Mouse (Mus musculus): Measurements from ENCODE around the gene Sorbs1. TPM values are rescaled to one million over a fixed set of nuclear protein-coding genes. Genes with fewer than 3 reads are reported as not detected.
A peak's percentile ranks its signal among the peaks of the same experiment; 100 is the strongest.

Gene Sorbs1
- polyA plus RNA-seq, 1 experiment from 2014 or later: 79.4 TPM

DNA sequence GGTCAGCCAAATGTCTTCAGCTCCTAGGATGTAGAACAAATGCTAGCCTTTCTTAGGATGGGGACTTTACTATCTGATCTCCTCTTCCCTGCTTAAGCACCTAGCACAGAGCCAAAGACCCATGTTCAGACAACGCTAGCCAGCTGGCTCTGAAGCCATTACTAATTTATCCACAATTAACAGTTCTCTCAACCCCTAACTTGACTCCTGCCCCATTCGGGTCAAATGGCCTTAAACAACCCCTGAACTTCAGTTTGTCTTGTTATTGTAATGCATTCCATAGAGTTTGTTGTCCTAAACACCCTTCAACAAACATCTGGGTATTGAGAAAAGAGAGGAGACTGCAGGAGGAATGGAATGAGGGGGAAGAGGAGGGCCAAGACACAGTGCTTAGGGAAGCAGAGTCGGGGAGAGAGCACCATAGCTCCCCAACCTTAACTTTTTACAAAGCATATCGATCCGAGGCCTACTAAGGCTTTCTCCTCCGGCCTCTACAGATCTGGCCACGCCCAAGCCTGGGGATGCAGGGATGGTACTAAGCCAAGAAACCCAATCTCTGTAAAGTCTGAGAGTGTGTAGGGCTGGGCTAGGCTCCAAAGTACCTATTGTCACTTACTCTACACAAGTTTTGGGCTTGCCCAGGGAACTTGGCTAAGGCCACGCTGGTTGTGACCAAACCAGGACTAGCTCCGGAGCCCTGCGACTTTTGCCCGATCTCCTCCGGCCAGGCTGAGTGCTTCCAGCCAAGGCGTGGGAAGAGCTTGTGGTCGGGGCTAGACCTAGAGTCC lies 238.0 kb downstream of the Sorbs1 start:
- no peak for ATAC-seq (ENCODE audit: low FRiP score, low read depth)
- no peak overlapping the region for H3K27ac ChIP-seq (replicated peaks)
- H3K36me3 ChIP-seq: no peaks in the 10 kb centered on the region
- no peak overlapping the region for H3K4me2 ChIP-seq (replicated peaks)
- H3K9me3 ChIP-seq: no peaks in the 10 kb centered on the region
- 85% methylated on average over 14 of the region's 14 CpGs for WGBS
- no peak overlapping the region for H3K4me3 ChIP-seq
- no peaks in the 10 kb centered on the region for H3K4me1 ChIP-seq
- H3K9ac ChIP-seq (replicated peaks): no peak overlapping the region
- H3K27me3 ChIP-seq: peaks cover 27% of the 10 kb centered on the region

DNA sequence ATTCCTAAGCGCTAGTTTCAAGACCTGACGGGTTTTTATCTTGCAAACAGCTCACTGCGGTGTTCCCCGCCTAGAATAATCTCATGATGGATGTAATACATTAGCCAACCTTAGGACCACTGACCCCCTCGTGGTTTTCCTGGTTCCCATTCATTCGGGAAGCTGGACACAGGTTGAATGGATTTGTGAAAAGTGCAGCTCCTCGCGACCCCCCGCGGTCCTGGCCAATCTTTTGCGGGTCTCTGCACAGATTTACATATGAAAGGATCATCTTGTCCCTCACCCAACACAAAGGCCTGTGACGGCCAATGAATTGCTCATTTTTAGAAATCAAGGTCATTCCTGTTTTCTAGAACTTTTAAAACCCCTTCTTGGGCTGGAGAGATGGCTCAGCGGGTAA lies 240.9 kb downstream of the Sorbs1 start:
- no peak overlapping the region for H3K4me3 ChIP-seq
- no peak for ATAC-seq (ENCODE audit: low FRiP score, low read depth)
- no peak overlapping the region for H3K4me2 ChIP-seq (replicated peaks)
- H3K4me1 ChIP-seq: peaks cover 5% of the 10 kb centered on the region; the same call in 1 of the 2 replicates
- peaks cover 39% of the 10 kb centered on the region for H3K27me3 ChIP-seq
- H3K9ac ChIP-seq (replicated peaks): no peak overlapping the region
- WGBS: 10% methylated on average over 13 of the region's 13 CpGs
- no peaks in the 10 kb centered on the region for H3K36me3 ChIP-seq
- no peak overlapping the region for H3K27ac ChIP-seq (replicated peaks)
- no peaks in the 10 kb centered on the region for H3K9me3 ChIP-seq

DNA sequence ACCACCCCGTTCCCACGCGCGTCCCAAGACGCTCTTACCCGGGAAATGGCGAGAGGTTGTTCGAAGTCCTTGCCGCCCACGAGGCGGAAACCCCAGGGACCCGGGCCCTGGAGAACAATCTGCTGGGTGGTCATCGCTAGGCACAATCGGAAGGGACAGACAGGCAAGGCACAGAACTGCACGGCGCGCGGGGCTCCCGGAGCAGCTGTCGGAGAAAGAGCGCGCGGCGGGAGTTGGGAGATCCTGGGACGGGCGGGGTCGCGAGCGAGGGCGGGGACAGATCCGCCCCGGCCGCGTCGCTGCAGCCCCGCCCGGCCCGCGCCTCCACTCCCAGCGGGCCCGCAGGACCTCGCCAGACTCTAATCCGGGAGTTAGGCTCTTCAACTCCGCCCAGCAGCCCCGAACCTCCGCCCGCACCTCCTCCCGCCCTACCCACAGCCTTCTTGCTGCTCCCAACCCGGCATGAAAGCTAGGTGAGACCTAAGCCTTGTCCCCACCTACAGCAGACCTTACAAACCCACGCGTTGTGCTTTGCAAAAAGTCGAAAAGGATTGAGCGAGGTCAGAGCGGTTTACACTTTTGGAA lies 242.2 kb downstream of the Sorbs1 start, which contains the start of gene Pdlim1:
TSS of gene Pdlim1 (minus strand) at position 535 of the 585 bp plus-strand sequence.
- peak within 1 kb of the TSS; percentile 60 for H3K9ac ChIP-seq (replicated peaks)
- peaks cover 39% of the 10 kb centered on the region for H3K27me3 ChIP-seq
- no peaks in the 10 kb centered on the region for H3K36me3 ChIP-seq
- H3K9me3 ChIP-seq: no peaks in the 10 kb centered on the region
- under 1% methylated on average over 51 of the region's 54 CpGs for WGBS
- ATAC-seq (ENCODE audit: low FRiP score, low read depth): peak; percentile 86
- peak within 1 kb of the TSS; percentile 95 for H3K4me2 ChIP-seq (replicated peaks)
- no peak within 1 kb of the TSS for H3K27ac ChIP-seq (replicated peaks)
- peaks cover 5% of the 10 kb centered on the region; the same call in 1 of the 2 replicates for H3K4me1 ChIP-seq
- peak within 1 kb of the TSS; percentile 57 for H3K4me3 ChIP-seq

DNA sequence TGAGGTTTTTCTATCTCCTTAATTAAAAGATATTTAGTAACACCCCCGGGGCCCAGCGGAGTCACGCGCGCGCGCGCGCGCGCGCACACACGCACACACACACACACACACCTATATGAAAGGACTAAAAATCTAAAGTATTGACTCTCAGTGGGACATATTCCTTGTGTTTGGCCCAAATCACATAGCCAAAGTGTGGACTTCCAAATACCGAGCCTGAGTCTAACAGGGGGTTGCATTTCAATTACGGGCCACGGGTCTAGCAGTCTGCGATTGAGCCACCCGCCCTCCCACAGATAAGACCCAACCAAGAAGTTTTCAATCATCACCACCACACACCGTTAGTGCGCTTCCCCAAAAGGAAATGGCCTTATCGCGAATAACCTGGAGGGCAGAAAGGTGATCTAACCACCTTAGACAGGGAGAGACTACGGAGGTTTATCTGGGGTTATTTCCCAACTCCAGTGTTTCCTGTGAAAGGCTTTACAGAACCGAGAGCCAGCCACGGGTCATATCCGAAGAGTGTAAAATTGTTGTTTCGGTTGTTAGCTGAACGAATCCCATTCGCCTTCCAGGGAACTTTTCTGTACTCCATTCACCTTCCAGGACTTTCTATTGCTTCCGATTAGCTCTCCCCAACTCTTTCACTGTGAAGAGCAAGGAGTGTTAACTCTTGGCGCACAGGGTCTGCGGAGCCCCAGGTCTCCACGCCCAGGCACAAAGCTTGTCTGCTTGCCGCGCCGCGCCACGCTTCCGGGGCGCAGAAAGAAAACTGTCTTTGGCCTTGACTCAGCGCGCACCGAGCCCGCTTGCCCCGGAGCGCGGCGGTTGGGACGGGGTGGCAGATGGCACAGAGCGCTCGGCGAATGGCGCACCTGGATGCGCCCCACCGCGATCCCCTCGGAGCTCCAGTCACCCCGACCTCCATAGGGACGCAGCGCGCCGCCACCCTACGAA lies 242.9 kb downstream of the Sorbs1 start:
- H3K9ac ChIP-seq (replicated peaks): peak overlapping the region; percentile 60
- H3K4me3 ChIP-seq: peak overlapping the region; percentile 57
- H3K27me3 ChIP-seq: peaks cover 39% of the 10 kb centered on the region
- peak; percentile 57 for ATAC-seq (ENCODE audit: low FRiP score, low read depth)
- H3K36me3 ChIP-seq: no peaks in the 10 kb centered on the region
- WGBS: 8% methylated on average over 63 of the region's 63 CpGs
- H3K4me2 ChIP-seq (replicated peaks): peak overlapping the region; percentile 95
- no peaks in the 10 kb centered on the region for H3K9me3 ChIP-seq
- H3K4me1 ChIP-seq: peaks cover 5% of the 10 kb centered on the region; the same call in 1 of the 2 replicates
- H3K27ac ChIP-seq (replicated peaks): no peak overlapping the region

DNA sequence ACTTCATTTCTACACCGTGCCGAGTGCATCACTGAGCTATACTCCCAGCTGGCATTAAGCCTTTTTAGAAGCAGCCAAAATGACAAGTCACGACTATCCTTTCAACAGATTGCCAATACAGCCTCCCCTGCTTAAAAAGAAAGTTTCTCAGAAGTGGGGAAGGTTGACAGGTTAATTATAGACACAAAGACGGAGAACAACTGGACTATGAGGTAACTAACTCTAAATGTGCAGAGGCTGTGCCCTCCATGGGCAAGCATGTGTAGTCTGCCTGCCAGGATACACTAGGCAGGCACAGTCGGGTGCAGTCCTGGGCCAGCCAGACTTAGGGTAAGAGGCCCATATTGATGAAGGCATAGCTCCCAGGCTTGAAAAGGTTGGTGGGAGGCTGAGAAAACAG lies 244.1 kb downstream of the Sorbs1 start:
- Histone ChIP-seq H3K27ac (replicated peaks) (no peak overlapping the region), H3K9me3 (no peaks in the 10 kb centered on the region), H3K4me1 (peaks cover 5% of the 10 kb centered on the region; the same call in 1 of the 2 replicates), H3K9ac (replicated peaks) (no peak overlapping the region), H3K4me3 (no peak overlapping the region), H3K4me2 (replicated peaks) (no peak overlapping the region), H3K36me3 (no peaks in the 10 kb centered on the region), H3K27me3 (peaks cover 39% of the 10 kb centered on the region)
- 79% methylated on average over 5 of the region's 5 CpGs for WGBS
- ATAC-seq (ENCODE audit: low FRiP score, low read depth): no peak

GRCm38 (mm10) chr19:40268493-40268892 lies 245.1 kb downstream of the Sorbs1 start:
- Histone ChIP-seq H3K4me3 (no peak overlapping the region), H3K9me3 (no peaks in the 10 kb centered on the region), H3K4me2 (replicated peaks) (no peak overlapping the region), H3K27me3 (peaks cover 39% of the 10 kb centered on the region), H3K27ac (replicated peaks) (no peak overlapping the region), H3K9ac (replicated peaks) (no peak overlapping the region), H3K4me1 (peaks cover 5% of the 10 kb centered on the region; the same call in 1 of the 2 replicates), H3K36me3 (no peaks in the 10 kb centered on the region)
- 98% methylated on average over 3 of the region's 3 CpGs for WGBS
- no peak for ATAC-seq (ENCODE audit: low FRiP score, low read depth)

DNA sequence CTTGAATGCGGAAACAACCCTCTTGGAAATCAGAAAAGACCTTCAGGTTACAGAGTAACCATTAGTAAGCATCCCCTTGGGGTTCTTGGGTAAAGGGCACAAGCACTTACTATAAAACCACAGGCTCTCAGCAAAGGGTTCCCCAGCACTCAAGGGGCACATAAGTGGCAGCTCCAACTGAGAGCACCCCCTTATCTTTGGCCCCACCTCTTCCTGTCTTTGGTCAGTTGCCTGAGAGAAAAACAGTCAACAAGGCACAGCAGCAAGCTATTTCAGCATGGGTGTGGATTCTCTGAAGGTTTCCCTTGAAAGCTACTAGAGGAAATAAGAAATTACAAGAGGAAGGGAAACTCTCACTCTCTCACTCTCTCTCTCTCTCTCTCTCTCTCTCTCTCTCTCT lies 246.2 kb downstream of the Sorbs1 start:
- Histone ChIP-seq H3K9ac (replicated peaks) (no peak overlapping the region), H3K36me3 (no peaks in the 10 kb centered on the region), H3K27me3 (peaks cover 29% of the 10 kb centered on the region), H3K9me3 (no peaks in the 10 kb centered on the region), H3K4me1 (peaks cover 5% of the 10 kb centered on the region; the same call in 1 of the 2 replicates), H3K27ac (replicated peaks) (no peak overlapping the region), H3K4me2 (replicated peaks) (no peak overlapping the region), H3K4me3 (no peak overlapping the region)
- ATAC-seq (ENCODE audit: low FRiP score, low read depth): no peak
- 92% methylated on average over 1 of the region's 1 CpGs for WGBS

DNA sequence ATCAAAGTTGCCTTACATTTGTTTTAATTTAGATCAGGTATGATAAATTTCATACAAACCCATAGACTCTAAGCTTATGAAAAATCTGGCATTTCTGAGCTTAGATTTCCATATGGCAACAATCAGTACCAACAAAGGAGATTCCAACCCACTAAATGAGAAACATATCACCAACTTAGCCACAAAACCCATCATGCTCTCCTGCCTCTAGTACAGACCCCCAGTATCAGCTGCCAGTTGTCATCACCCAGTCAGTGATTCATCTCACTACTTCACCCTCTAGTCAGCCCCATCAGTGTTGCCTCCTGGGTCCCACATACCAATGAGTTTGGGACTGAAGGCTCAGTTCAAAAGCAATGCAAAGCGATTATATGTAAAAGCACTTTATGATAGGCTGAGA lies 254.1 kb downstream of the Sorbs1 start:
- Histone ChIP-seq H3K36me3 (no peaks in the 10 kb centered on the region), H3K27ac (replicated peaks) (no peak overlapping the region), H3K4me1 (no peaks in the 10 kb centered on the region), H3K9me3 (no peaks in the 10 kb centered on the region), H3K4me3 (no peak overlapping the region), H3K4me2 (replicated peaks) (no peak overlapping the region), H3K9ac (replicated peaks) (no peak overlapping the region), H3K27me3 (no peaks in the 10 kb centered on the region)
- 96% methylated on average over 1 of the region's 1 CpGs for WGBS
- ATAC-seq (ENCODE audit: low FRiP score, low read depth): no peak

DNA sequence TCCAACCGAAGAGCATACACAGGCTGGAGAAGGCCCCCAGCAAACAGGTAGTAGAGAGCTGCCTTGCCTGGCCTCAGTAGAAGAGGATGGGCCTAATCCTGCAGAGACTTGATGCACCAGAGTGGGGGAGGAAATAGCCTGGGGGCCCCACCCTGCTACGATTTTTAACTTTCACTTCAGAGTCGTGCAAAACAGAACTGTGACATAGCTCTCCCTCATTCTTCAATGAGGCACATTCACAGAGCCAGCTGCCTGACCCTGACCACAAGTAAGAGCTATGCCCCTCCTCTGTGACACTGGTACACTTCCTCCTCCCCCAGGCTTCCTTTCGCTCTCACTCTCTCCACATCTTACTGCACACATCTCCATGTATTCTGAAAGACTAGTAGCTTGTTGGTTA lies 256.2 kb downstream of the Sorbs1 start:
- Histone ChIP-seq H3K9me3 (no peaks in the 10 kb centered on the region), H3K27ac (replicated peaks) (no peak overlapping the region), H3K4me3 (no peak overlapping the region), H3K9ac (replicated peaks) (no peak overlapping the region), H3K27me3 (no peaks in the 10 kb centered on the region), H3K4me1 (no peaks in the 10 kb centered on the region), H3K36me3 (no peaks in the 10 kb centered on the region), H3K4me2 (replicated peaks) (no peak overlapping the region)
- WGBS: 80% methylated on average over 4 of the region's 4 CpGs
- no peak for ATAC-seq (ENCODE audit: low FRiP score, low read depth)

DNA sequence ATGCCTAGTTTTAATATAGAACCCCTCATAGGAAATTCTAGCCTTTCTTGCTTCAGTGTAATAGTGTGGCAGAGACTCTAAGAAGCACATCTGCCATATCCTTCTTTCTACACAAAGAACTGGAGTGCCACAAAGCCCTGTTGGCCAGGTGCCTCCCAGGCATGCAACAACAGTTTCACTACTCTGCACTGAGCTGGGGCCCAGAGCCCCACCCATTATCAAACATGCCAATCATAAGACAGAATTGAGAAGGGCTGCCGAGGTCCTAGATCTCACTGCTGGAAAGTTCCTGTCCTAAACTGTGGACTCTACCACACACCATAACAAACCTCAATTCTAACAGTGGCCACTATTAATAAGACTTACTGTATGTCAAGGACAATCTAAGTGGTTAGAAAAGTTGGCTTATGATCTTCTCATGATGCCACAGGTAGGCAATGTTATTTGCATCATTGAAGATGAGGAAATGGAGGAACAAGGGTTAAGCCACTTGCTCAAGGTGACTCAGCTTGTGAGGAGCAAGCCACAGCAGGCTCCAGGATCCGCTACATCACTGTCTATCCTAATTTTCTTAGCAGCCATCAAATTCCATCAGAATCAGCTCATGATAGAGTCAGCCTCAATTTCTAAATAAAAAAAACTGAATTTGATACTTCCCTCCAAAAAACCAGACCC lies 257.1 kb downstream of the Sorbs1 start:
- Histone ChIP-seq H3K27ac (replicated peaks) (no peak overlapping the region), H3K9me3 (no peaks in the 10 kb centered on the region), H3K4me3 (no peak overlapping the region), H3K27me3 (no peaks in the 10 kb centered on the region), H3K4me2 (replicated peaks) (no peak overlapping the region), H3K9ac (replicated peaks) (no peak overlapping the region), H3K4me1 (no peaks in the 10 kb centered on the region), H3K36me3 (no peaks in the 10 kb centered on the region)
- 79% methylated on average over 2 of the region's 2 CpGs for WGBS
- no peak for ATAC-seq (ENCODE audit: low FRiP score, low read depth)

GRCm38 (mm10) chr19:40255561-40255960 lies 258.0 kb downstream of the Sorbs1 start:
- 85% methylated on average over 1 of the region's 1 CpGs for WGBS
- no peak overlapping the region for H3K27ac ChIP-seq (replicated peaks)
- no peak overlapping the region for H3K9ac ChIP-seq (replicated peaks)
- H3K9me3 ChIP-seq: no peaks in the 10 kb centered on the region
- no peak for ATAC-seq (ENCODE audit: low FRiP score, low read depth)
- no peaks in the 10 kb centered on the region for H3K4me1 ChIP-seq
- H3K27me3 ChIP-seq: no peaks in the 10 kb centered on the region
- no peaks in the 10 kb centered on the region for H3K36me3 ChIP-seq
- H3K4me3 ChIP-seq: no peak overlapping the region
- no peak overlapping the region for H3K4me2 ChIP-seq (replicated peaks)
